Mouse (Mus musculus) cerebellum, postnatal 4 days (tissue): ENCODE measurements at regions not wholly inside any gene's neighbourhood (a gene's known extent, or its start where the extent isn't known, plus 50 kb on each side); places are given as distances from the start of the nearest gene placed in this dataset.

Source experiments
- DNase-seq, 2 experiments: peaks; one replicate each; pipeline ENCODE4 v3.0.0; 2022; ENCODE audit warnings: low spot score in 2 of 2, mixed read lengths in 1 of 2

DNA sequence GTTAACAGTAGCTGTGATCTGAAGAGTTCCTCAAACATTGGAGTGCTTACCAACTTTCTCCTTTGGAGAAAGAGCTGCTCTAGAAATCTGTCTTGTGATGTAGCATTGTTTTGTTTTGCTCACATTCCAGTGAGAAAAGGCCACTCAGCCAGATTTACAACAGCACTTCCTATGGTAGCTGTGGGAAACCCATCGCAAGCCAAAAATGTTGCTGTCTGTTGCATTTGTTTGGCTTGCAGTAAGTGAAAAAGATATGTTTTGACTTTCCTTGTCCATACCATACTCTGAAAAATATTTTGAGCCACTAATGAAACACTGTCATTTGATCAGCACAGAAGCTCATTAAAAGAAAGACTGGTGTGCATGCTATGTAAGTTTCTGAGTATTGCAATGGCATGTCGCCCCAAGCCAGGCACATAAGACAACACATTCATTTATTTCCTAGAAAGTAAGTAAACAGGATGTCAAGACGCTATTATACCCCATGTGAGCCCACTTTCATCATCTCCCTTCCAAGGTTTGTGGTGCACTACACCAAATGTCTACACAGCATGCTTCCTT lies 66.2 kb downstream of the Car2 start:
- DNase-seq, result no peak

DNA sequence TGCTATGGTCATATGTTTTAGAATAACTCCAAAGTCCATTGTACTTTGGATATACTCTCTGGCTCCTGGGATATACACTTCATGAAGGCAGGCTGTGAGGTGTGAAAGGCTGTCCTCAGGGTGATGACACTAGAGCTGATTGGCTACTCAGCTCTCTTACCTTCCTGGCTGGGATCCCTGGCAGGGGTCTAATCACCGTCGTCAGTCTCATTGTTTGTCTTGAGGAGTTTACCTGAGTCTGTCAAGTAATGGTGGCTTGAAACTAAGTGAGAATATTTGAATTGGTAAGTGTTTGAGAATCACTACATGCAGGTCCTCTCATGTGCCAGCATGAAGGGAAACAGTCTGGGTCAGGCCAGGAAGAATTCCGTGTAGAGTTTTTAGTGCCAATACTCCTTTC lies 66.9 kb downstream of the Car2 start:
- no peak for DNase-seq

DNA sequence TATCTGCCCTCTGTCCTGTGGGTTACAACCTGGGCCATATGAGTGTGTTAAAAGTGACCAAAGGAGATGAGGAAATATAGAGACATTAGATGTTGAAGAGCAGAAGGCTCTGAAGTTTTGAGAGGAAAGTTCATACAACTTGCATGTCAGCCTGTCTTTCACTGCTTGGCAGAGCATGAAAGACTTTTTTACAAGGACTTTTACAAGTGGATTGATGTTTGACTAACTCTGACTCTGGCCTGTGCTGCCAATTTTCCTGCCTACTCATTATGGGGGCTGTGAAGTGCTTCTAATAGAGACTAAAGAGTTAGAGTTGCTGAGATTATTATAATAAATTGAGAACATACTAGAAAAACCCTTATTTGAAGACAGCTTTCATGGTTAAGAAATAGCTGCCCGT lies 71.4 kb downstream of the Car2 start:
- DNase-seq, result no peak

DNA sequence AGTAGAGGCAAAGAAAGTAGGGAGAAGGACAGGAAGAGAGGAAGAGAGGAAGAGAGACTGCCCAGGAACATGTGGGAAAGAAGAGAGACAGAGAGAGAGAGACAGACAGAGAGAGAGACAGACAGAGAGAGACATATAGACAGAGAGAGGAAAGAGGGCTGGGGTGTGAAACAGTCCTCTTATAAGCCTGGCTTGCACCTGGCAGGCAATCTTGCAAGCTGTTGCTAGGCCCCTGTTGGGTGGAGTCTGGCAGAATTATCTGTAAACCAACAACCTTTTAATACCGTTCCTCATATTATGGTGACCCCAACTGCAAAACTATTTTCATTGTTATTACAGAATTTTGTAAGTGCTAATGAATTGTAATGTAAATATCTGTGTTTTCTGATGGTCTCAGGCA lies 72.2 kb downstream of the Car2 start:
- no peak for DNase-seq

DNA sequence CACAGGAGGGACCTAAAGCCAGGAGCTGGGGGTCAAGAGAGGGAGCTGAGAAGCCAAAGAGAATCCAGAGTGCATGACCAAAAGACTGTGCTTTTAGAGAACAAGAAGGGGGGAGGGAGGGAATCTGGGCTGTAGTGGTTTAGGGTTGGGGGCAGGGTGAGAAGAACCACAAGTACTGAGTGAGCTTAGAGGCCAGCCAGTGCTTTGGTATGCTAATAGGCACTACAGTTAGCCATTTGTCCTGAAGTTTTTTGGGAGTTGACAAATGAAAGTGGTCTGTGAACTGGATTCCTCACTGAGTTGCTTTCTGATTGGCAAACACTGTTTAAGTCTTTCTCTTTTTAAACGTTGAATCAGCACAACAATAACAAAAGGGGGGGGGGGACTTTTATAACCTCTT lies 73.5 kb downstream of the Car2 start:
- DNase-seq, result no peak

DNA sequence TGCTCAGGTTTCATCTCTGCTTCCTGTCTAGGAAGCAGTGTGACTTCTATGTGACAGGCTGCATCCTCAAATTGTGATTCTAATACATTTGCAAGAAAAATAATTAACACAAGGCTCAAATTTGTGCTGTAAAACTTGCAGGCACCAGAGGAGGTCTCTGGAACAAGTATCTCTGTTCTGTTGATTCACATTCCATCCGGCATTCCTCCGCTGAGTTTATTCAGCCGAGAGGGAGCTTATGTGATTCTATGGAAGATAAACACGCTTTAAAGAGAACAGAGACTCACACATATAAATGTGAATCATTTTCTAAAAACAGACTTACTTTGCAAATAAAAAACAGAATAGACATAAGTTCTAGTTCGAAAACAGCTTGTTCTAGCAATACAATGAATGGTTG lies 78.7 kb downstream of the Car2 start:
- DNase-seq, result no peak

DNA sequence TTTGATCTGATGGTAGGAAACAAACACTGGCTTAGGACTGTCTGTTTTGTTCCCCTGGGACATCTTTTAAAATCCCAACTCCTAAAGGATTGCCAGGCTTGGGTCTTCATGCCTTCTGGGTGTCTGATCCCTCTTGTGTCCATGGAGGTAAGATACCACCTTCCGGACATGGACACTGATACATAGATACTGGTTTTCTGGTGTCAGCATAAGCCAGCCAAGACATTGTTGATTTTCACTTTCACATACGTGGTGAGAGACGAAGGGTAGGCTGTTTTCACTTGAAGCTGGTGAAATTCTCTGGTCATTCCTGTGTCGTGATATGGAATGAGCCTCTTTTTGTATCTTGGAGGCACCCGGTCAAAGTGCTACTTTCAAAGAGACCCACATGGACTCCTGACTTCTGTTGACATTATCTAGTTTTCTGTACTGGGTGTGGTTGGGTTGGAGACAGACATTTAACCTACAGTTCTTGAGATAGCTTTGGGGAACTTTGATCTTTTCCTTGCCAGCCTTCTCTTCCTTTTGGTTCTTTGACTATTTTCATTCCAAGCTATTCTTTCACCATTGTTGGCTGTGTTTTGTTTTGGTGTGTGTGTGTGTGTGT lies 79.5 kb downstream of the Car2 start:
- DNase-seq, result no peak

DNA sequence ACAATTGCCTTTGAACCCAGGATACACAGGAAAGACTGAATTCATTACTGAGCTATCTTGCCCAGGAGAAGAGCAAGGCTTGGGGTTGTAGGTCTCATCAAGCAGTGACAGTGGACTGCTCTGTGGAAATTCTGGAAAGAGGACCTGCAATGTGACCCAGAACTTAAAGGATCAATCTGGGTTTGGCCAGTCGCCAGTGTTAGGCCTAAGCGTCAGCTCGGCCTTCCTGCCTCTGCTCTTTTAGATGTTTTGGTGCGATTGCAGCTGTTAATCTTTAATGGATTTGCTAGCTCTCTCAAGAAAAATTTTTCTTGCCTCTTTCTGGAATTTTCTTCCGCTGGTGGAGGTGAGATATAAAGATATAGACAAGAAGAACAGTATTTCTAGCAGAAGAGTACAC lies 81.2 kb downstream of the Car2 start:
- DNase-seq, result no peak

DNA sequence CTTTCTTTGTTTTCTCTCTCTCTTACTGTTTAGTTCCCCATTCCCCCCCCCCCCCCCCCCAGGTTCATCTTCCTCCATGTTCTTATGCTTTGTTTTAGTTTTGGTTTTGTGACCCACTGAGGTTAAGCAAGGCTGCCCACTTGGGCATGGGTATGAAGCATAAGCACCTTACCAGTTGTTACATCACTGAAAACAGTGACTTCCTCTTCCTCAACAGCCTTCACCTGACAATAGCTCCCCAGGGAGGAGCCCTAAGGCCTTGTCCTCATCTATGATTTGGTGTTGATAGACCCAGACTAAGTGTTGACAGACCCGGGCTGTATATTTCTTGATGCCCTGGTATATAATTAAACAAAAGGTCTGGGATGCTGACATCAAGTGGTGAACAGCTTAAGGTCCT lies 82.3 kb downstream of the Car2 start:
- no peak for DNase-seq

DNA sequence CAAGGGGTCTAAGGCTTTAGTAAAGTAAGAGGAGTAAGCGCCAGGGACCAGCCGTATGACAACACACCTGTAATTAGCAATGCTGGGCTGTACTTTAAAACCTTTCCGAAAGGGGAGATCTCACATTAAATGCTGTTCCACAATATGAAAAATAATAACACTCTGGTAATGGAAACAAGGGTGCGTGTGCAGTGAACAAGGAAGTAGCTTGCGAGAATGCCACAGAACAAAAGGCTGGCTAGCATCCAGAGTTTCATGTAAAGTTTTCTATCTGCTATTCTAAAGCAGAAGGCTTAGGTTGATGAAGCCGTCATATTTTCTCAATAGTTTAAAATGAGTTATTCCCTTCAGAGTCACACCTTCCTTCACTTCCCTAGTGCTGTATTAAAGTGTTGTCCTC lies 83.6 kb downstream of the Car2 start:
- DNase-seq, result no peak

DNA sequence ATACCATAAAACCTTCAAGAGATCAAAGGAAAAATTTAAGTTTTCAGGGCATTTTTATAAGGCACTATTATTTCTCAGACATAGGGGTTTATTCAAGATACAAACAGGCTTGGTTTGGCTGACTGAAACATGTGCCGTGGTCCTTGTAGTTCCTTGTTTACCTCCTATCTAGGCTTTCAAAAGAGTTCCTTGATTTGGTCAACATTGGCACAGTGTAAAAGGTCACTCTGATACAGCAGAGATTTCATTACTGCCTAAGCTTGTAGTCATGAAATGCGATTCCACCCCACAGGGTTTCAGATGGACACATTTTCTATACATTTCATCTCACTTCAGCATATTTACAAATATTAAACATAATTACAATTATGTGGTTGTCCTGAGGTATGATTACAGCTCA lies 85.6 kb downstream of the Car2 start:
- no peak for DNase-seq

DNA sequence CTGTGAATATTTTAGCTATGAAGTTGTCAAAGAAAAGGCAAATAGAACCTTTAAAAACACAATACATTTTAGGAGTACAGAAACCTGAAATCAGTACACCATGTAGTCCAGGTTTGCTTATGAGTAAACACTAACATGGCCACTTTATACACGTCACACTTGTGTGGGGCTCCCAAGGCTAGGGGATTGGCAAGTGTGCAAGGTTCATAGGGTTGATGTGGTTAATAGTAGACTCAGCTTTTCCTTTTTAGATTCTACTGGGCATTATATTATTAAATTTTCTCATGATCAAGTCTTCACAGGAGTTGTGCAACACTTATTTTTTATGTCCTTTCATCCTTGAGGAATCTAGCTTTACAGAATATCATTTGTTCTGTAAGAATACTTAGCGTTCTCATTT lies 88.7 kb downstream of the Car2 start:
- no peak for DNase-seq

DNA sequence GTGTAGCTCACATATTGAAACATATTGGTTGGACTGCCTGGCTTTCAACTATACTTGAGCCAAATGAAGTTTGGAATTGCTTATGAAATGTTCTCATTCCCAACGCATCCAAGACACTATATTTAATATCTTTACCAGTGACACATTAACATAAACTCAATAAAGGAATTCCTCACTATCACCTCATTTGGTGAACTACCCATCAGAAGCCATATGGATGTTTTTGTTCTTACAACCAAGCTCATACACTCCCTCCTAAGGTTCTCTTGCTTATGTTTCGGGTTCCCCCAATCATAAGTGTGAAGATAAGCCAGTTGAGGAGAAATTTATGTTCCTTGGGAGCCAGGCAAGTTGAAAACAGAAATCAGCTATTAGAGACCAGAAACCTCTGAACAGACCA lies 89.1 kb downstream of the Car2 start:
- no peak for DNase-seq

DNA sequence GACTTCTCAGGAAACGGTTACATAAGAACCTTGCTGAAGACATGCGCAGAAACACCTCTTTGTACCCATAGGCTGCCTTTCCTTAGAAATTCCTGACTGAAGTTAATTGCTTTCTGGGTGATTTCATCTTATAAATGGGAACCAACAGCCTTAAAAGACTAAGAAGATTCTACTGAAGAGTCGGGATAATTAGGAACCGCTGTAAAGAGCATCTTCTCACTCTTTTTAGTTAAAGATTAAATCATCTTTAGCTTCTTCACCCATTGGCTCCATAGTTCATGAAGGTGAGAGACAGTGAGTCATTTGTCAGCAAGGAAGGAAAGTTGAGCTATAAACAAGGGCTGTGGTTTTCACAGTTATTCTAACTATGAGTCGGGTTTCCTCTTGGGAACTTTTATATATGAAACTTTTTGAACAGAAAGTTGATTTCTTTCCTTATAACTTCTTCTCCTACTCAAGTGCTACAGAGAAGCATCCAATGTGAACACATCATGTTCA lies 93.1 kb downstream of the Car2 start:
- no peak for DNase-seq

DNA sequence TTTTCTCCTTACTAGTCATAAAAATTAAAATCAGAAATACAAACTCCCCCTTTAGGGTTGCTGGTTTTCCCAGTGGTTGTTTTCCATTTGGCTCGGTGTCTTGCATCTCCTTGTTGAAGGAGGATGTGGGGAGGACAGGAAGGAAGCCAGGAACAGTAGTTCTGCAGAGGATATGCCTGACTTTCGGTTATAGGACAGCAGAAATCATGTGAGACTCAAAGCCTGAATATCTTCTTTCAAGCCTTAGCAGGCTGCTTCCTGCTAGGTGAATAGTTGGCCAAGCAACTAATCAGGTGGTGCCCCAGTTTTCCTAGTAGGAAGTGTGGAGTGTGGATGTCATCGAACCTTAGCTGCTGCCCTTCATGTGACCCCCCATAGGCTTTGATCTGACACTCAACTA lies 103.6 kb downstream of the Car2 start:
- DNase-seq, result no peak

DNA sequence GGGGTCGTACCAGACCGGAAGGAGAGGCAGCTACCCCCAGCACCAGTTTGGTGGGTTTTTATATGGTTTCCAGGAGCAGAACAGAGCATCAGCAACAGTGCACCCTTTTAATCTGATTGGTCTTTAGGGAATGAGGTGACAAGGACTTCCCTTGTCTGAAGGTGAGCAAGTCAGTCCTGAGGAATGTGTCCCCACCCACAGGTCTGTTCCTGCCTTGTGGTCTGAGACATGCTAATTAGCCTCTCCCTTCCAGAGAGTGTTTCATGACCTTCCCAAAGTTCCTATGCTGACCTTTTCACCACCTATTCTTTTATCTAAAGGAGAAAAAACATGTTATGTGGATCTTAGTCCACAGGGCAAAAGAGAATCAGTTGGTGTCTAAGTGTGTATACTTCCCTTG lies 107.9 kb downstream of the Car2 start:
- DNase-seq, result no peak

DNA sequence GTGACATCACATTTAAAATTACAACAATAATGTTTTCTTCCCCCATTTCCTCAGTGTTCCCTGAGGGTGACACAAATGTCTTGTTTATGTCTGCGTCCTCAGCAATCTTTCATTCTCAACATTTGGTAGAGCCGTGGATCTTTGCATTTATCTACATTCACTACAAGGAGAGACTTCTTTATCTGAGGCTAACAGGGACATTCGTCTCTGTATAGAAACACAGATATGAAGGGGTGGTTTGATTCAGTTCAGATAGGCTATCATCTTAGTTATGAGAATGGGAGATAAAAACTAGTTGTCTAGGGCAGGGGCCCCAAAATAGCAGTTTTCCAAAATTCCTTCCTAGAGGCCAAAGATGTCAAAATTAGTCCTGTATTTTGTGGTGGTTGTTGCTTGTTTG lies 111.2 kb downstream of the Car2 start:
- DNase-seq, result no peak

DNA sequence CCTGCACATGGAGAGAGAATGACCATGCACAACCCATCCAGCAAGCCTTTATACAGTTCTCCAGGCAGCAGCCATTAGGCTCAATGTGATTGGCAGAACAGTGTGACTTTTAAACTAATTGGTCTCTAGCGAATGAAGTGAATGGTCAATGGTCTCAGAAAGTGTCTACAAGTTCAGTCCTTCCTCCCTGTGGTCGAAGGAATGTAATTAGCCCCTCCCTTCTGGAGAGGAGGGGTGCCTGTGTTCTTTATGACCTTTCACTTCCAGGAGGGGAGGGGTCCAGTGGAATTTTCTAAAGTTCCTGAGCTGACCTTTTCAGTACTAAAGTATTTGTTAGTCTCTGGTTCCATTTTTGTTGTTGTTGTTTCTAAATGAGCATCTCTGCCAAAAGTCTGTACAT lies 112.4 kb downstream of the Car2 start:
- no peak for DNase-seq

DNA sequence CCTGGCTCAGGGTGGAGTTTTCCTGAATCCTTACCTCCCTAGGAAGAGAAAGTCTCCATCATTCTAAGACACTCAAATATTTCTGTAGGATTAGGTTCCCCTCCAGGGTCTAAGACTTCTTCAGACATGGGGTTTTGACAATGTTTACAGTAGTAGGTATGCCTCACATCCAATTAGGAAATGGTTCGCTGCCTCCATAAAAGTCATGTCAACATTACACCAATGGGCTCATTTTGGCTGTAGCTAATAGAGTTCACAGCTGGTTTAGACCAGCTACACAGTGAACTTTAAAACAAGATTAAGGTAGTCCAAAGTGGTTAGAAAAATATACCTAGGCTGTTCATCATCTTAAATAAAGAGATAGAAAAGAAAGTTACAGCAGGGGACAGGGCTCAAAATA lies 113.3 kb downstream of the Car2 start:
- DNase-seq, result no peak

DNA sequence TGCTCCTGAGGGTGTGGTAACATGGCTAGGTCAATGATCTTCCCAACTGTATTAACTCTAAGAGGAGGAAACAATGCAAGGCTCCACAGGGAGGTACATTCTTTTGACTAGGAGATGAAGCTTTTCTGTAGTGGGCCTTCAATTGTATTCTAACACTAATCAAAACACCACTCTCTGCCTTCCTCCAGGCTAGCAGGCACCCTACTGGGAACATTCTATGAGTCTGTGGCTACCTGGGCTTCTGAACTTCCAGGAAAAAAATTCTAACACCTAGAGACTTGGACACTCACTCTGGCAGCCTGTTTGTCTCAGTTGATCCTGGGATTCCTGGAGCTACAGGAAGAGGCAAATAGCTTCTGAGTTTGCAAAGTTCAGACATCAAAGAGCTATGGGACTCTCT lies 113.8 kb downstream of the Car2 start:
- DNase-seq, result no peak

DNA sequence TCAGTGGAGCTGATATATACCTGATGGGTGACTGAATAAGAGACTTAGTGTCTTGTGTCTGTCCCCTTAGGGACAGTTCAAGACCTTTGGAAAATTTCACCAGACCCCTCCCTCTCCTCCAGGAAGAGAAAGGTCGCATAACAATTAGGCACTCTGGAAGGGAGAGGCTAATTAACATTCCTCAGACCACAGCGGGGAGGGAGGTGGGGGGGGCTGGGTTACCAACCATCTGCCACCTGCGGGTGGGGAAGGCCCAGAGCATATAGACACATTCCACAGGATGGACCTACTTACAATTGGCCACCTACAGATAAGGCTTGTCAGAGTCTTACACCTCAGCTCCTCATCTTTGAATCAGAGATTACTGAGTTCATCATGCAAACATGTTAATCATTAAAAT lies 114.6 kb downstream of the Car2 start:
- no peak for DNase-seq

DNA sequence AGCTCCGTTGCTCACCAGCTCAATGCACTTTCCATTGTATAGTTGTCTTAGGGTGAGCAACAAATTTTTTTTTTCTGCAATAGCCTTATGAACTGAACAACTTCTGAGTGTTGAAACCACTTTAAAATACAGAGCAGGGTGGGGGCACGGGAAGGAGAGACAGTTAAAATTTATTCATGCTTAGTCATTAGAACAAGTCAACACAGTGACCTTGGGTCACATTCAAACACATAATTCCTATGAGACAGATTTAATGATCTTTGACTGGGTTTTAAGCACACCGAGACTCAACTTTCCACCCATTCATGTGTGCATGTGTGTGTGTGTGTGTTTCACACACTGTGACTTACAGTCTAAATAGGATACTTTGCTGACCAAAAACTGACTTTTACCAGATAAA lies 121.7 kb downstream of the Car2 start:
- no peak for DNase-seq

DNA sequence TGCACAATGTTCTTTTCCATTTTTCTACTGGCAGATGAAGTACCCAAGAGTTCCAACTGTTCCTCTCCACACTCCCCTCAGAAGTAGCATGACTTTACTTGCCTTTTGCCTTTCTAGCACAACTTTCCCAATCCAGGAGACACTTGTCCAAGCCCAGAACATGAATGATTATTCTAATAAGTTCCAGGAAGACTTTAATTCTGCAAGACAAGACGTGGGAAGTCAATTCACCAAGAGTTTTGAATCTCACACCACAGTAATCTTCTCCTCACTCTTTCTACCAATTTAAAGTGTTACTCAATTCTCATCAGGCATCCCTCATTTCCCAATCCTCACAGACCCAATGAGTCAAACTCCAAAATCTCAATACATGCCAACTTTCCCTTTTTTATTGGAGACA lies 122.4 kb downstream of the Car2 start:
- no peak for DNase-seq

DNA sequence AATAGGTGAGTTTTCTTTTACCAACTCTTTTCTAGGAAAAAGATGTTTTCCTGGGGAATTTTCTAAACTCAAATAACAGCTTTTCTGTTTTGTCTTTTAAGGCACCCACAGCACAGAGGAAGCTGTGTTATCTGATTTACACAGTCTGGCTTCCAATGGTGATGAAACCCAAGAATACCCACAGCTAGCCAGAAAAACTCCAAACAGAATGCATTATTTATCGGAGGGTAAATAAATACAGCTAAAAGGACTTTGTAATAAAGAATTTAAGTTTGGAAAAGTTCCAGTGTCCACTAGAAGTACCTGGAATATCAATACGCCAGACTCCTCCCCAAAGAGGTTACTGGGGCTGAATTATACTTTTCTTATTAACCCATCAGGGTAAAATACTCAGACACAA lies 123.7 kb downstream of the Car2 start:
- DNase-seq, result no peak
